Mouse (Mus musculus) limb, embryonic 14.5 days (tissue): ENCODE results near the gene Ugt1a8. TPM values are rescaled to one million over a fixed set of nuclear protein-coding genes. Genes with fewer than 3 reads are reported as not detected.
A peak's percentile ranks its signal among the peaks of the same experiment; 100 is the strongest.
"Not testable (repeated sequence)": the region's sequence is repeated elsewhere in the genome, so short reads cannot be mapped to it uniquely, and the experiment has no call there.

Experiments
- ATAC-seq: fragments of 200-750 bp; cut with Nextera tagmentation; 2 replicates; pipeline ENCODE4 v1.8.0; 2017; ENCODE audit warnings: low read depth, moderate number of reproducible peaks, moderate TSS enrichment; ENCODE audit not compliant: low FRiP score
- DNase-seq: peaks from one replicate; pipeline ENCODE4 v3.0.0-alpha.2; 2015; ENCODE audit warnings: low spot score
- H3K27ac ChIP-seq: fragments of 300-500 bp; sonication (generic); replicated peaks from 2 replicates; pipeline ENCODE4 v1.5.1; 2014; ENCODE audit warnings: low read depth, mild to moderate bottlenecking, low read length, moderate library complexity, mixed read lengths
- H3K27me3 ChIP-seq: fragments of 300-500 bp; sonication (generic); 2 replicates; pipeline ENCODE4 v1.6.1; 2014; ENCODE audit warnings: low read length, mixed read lengths; ENCODE audit not compliant: control insufficient read depth, insufficient read depth
- H3K36me3 ChIP-seq: fragments of 300-500 bp; sonication (generic); 2 replicates; pipeline ENCODE4 v1.6.1; 2014; ENCODE audit warnings: mild to moderate bottlenecking, low read length, moderate library complexity, mixed read lengths; ENCODE audit not compliant: control insufficient read depth, insufficient read depth
- H3K4me1 ChIP-seq: fragments of 300-500 bp; sonication (generic); 2 replicates; pipeline ENCODE4 v1.6.1; 2014; ENCODE audit warnings: antibody characterized with exemption, low read length, mixed read lengths; ENCODE audit not compliant: control insufficient read depth, insufficient read depth
- H3K4me2 ChIP-seq: fragments of 300-500 bp; sonication (generic); replicated peaks from 2 replicates; pipeline ENCODE4 v1.6.1; 2014; ENCODE audit warnings: low read depth, mild to moderate bottlenecking, low read length, moderate library complexity; ENCODE audit not compliant: severe bottlenecking
- H3K4me3 ChIP-seq: fragments of 300-500 bp; sonication (generic); replicated peaks from 2 replicates; pipeline ENCODE4 v1.5.1; 2014; ENCODE audit warnings: low read length
- H3K9ac ChIP-seq: fragments of 300-500 bp; sonication (generic); 2 replicates; pipeline ENCODE4 v1.6.1; 2014; ENCODE audit warnings: mild to moderate bottlenecking, low read depth, low read length, moderate library complexity; ENCODE audit not compliant: severe bottlenecking
- H3K9me3 ChIP-seq: fragments of 300-500 bp; sonication (generic); 2 replicates; pipeline ENCODE4 v1.6.1; 2016; ENCODE audit warnings: low read length; ENCODE audit not compliant: control insufficient read depth
- POLR2A ChIP-seq: fragments of 200-500 bp; IDR thresholded peaks from 2 replicates; pipeline ENCODE4 v1.8.0; 2012; ENCODE audit warnings: inconsistent platforms, mild to moderate bottlenecking, moderate library complexity, borderline replicate concordance; ENCODE audit not compliant: insufficient read depth, insufficient read length; ENCODE audit errors: extremely low read depth
- WGBS: fragments of 180-500 bp; shearing (Covaris S2); extraction: QIAGEN DNeasy Blood & Tissue Kit; methylation state at CpG from one replicate; pipeline ENCODE4 v1.1.7; 2014; 5-methylcytosine and 5-hydroxymethylcytosine counted together
- polyA plus RNA-seq, 2 experiments: library from polyadenylated mRNA; depleted of rRNA in 1 of 2; stranded (reverse) in 1 of 2; unstranded in 1 of 2; fragments of >200 nt; fragmentation: Nextera tagmentation in 1 of 2; extraction: Ambion mirVana in 1 of 2; gene quantifications; 2 replicates each; pipeline versions ENCODE4 v1.2.1 to v1.2.3; 2012 to 2014

Gene Ugt1a8
- polyA plus RNA-seq, 2 experiments, result not detected

DNA sequence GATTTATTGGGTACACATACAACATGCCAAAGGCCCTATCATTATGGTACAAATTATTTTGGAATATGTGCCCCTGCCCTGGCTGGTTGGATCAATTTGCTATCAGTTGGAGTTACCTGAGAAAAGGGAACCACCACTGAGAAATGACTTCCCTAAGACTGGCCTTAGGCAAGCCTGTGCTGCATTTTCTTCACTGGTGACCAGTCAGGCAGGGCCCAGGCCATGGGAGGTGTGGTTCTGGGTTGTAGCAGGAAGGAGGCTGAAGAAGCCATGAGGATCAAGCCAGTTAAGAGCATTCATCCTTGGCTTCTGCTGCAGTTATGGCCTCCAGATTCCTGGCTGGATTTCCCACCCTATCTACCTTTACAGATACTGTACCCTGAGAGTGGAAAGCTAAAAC lies 4.7 kb downstream of the Ugt1a8 start:
- no peak for TF ChIP-seq POLR2A
- DNase-seq (no peak), ATAC-seq (no peak)
- Histone ChIP-seq H3K4me1 (peaks cover 10% of the 10 kb centered on the region), H3K4me2 (no peak overlapping the region), H3K9ac (no peak overlapping the region), H3K9me3 (no peaks in the 10 kb centered on the region), H3K36me3 (no peaks in the 10 kb centered on the region), H3K4me3 (no peak overlapping the region), H3K27ac (no peak overlapping the region), H3K27me3 (no peaks in the 10 kb centered on the region)

DNA sequence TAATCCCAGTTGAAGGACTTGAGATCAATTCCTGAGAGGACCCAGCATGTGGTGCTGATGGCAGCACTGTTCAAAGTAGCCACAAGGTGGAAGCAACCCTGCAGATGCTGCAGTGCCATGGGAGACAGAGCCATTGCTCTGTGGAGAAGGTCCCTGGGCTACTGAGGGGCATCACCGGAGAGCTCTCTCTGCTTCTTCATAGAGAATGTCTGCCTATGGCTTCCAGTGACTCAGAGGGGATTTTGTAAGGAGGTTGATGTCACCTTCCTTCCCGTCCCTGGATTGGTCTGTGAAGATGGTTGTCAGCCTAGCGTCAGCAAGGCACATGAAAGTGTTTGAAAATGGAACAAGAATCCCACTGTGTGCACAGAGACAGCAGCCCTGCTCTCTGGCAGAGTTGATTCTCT lies 6.7 kb downstream of the Ugt1a8 start:
- not testable (repeated sequence) for H3K4me2 ChIP-seq, DNase-seq, H3K9ac ChIP-seq, H3K4me3 ChIP-seq, H3K9me3 ChIP-seq, H3K27me3 ChIP-seq, H3K36me3 ChIP-seq, ATAC-seq
- 83% methylated on average over 3 of the region's 3 CpGs for WGBS
- Histone ChIP-seq H3K27ac (0 out of 2 replicates have a peak overlapping the region, but pooled peaks have one; percentile 86), H3K4me1 (peaks cover 10% of the 10 kb centered on the region)

DNA sequence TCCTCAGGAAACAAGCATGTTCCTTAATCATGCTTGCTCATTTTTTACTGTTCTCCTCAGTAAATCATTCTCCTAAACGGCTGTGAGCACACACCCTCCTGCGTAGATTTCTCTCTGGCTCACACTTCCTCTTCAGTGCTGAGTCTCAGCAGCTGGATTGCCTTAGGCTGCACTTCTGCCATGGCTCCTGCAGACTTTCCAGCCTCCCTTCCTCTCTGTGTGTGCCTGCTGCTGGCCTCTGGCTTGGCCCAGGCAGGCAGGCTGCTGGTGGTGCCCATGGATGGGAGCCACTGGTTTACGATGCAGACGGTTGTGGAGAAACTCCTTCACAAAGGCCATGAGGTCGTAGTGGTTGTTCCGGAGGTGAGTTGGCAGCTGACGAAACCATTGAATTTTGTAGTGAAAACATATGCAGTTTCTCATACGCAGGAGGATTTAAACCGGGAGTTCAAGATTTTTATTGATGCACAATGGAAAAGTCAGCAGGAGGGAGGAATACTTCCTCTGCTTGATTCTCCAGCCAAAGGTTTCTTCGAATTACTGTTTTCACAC lies 7.4 kb downstream of the Ugt1a8 start, which contains the start of gene Ugt1a7c:
TSS of gene Ugt1a7c (plus strand) at position 122 of the 552 bp plus-strand sequence.
- Histone ChIP-seq H3K9ac (peak within 1 kb of the TSS; percentile 52), H3K9me3 (no peaks in the 10 kb centered on the region), H3K4me2 (peak within 1 kb of the TSS; percentile 40), H3K4me3 (no peak within 1 kb of the TSS; the same call in 1 of the 2 replicates), H3K27me3 (no peaks in the 10 kb centered on the region), H3K4me1 (peaks cover 10% of the 10 kb centered on the region), H3K36me3 (no peaks in the 10 kb centered on the region), H3K27ac (peak within 1 kb of the TSS; percentile 86)
- TF ChIP-seq POLR2A, result no peak
- DNase-seq (peak; percentile 63), ATAC-seq (peak; percentile 68; the same call in 1 of the 2 replicates)
- 9% methylated on average over 10 of the region's 10 CpGs for WGBS

DNA sequence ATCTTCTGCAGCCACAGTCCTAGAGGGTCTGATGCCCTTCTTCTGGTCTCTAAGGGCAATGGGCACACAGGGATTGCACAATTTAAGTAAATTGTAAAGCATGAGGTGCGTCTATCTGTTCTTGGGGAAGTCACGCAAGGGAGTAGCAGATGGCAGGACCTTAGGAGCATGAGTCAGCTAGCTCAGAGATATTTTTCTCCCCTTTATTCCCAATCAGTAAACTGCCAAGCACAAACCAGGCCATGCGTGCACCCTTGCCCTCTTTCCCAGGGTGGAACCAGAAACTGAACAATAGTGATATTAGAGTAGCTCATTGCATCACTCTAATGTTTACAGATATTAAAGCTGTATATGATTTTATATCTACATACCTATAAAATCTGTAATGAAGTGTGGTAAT lies 10.9 kb downstream of the Ugt1a8 start:
- ATAC-seq, H3K4me2 ChIP-seq, H3K27me3 ChIP-seq, DNase-seq, H3K9me3 ChIP-seq, H3K4me3 ChIP-seq, H3K36me3 ChIP-seq, H3K9ac ChIP-seq, H3K27ac ChIP-seq: not testable (repeated sequence)
- peaks cover 10% of the 10 kb centered on the region for H3K4me1 ChIP-seq
- 82% methylated on average over 3 of the region's 3 CpGs for WGBS

DNA sequence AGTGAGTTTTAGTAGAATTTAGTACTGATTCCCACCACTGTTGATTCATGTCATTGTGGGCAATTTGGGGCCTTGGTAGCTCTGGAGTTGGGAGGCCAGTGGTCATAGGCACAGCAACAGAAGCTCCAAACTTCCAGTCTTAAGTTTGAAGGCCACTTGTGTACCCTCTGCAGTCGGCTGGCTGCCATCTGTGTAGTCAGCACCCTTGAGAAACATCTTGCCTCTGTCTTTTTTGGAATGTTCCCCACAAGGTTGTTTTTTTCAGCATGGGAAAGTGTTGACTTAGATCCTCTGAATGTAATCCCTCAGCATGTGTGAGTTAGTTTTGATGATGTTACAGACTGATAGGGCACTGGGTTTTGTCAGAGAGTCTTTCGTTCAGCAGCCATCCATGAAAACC lies 12.1 kb downstream of the Ugt1a8 start:
- H3K9ac ChIP-seq, DNase-seq, ATAC-seq, H3K27ac ChIP-seq, H3K27me3 ChIP-seq, H3K36me3 ChIP-seq, H3K4me3 ChIP-seq, H3K4me1 ChIP-seq, H3K9me3 ChIP-seq, H3K4me2 ChIP-seq: not testable (repeated sequence)
- 66% methylated on average over 2 of the region's 2 CpGs for WGBS

GRCm38 (mm10) chr1:88103019-88103418 lies 15.4 kb downstream of the Ugt1a8 start, which contains the start of gene Ugt1a6b:
TSS of gene Ugt1a6b (plus strand) at chr1:88103252.
- not testable (repeated sequence) for H3K4me3 ChIP-seq, H3K36me3 ChIP-seq, H3K27me3 ChIP-seq, H3K9ac ChIP-seq, H3K4me2 ChIP-seq, H3K27ac ChIP-seq, H3K4me1 ChIP-seq, H3K9me3 ChIP-seq, ATAC-seq
- peak; percentile 12 for DNase-seq
- WGBS, result 57% methylated on average over 3 of the region's 3 CpGs

- not testable (repeated sequence) for H3K36me3 ChIP-seq, ATAC-seq, H3K9me3 ChIP-seq, DNase-seq, H3K27me3 ChIP-seq, H3K4me2 ChIP-seq, H3K4me1 ChIP-seq, H3K27ac ChIP-seq, H3K9ac ChIP-seq, H3K4me3 ChIP-seq
- 87% methylated on average over 4 of the region's 5 CpGs for WGBS
These were observed 16.3 kb downstream of the Ugt1a8 start for GRCm38 (mm10) chr1:88103697-88104468.
